Mouse (Mus musculus) testis, postnatal 14 days (tissue): Measurements from ENCODE around the gene Ppp5c.
A peak's percentile ranks its signal among the peaks of the same experiment; 100 is the strongest.

ENCODE experiments used
- DNase-seq: peaks from one replicate; pipeline ENCODE4 v3.0.0; 2021; ENCODE audit warnings: low spot score

Ppp5c gene

DNA sequence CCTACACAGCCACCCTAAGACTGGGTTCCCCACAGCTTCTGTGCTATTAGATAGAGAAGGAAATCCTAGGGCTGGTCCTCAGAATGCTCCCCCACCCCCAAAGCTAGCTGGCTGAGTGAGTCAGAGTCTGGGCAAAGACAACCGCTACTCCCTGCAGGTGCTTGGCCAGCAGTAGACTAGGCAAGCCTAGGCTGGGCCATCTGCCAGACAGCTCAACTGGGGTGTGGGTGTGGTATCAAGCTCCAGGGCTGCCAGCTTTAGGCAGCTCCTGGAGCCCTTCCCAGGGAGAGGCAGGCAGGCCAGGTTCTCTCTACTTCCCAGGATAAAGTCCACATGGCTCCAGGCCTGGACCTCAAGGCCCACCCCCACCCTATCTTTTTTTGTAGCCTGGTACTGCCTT, 10.7 kb downstream of the Ppp5c start:
- peak; percentile 85 for DNase-seq

DNA sequence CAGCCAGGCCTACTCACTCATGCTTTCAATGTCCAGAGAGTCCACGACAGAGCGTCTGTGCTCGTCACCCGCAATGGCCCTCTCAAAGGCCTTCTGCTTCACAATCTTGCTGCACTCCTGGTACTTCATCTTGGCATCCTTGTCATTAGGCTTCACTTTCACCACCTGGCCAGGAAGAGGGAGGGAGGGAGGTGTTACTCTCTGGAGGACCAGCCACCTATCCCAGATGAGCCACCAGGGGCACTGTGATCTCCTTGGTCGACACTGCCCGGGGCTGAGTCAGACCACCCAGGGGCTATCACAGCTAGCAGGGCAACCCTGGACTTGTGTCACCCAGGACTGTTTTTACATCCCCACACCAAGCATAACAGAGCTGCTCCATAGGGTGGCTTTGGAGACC, 12.3 kb downstream of the Ppp5c start:
- DNase-seq = no peak

DNA sequence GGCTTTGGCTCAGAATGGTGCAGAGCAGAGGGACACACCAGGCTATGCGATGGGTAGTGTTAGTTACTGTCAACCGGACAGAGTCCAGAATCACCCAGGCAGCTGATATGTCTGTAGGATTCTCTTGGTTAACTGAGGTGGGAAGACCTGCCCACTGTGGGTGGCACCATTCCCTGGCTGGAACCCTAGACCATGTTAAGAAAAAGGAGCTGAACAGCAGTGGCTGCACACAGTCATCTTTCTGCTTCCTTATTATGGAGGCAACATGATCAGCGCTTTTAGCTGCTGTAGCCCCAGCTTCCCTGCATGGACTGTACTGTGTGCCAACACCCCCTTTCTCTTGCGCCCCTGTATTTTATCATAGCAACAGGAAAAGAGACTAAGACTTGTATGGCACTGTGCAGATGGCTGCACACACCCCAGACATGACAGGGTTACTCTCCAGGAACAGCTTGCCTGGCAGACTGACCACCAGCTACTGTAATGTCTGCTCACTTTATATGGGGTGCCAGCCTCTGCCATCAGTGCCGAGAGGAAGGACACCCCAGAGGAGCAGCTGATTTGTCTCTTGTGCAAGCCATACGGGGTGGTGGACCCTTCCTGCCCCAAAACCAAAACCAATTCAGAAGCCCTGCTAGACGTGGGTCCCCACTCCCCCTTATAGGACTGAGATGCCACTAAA, 15.7 kb downstream of the Ppp5c start:
- no peak for DNase-seq

DNA sequence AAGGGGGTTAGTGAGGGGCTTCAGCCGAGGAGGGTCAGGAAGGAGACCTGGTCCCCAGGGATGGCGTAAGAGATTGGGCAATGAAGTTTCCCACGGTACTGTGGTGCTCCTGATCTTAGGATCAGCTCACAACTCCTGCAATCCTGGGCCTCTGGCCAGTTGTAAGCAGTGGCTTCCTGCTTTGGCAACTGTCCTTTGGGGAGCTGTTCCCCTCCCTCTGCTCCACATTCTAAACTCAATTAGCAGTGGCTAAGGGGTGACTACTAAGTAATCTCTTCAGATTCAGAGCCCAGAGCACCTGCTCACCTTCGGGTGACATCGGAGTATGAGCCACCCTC, 17.7 kb downstream of the Ppp5c start:
- DNase-seq = no peak

DNA sequence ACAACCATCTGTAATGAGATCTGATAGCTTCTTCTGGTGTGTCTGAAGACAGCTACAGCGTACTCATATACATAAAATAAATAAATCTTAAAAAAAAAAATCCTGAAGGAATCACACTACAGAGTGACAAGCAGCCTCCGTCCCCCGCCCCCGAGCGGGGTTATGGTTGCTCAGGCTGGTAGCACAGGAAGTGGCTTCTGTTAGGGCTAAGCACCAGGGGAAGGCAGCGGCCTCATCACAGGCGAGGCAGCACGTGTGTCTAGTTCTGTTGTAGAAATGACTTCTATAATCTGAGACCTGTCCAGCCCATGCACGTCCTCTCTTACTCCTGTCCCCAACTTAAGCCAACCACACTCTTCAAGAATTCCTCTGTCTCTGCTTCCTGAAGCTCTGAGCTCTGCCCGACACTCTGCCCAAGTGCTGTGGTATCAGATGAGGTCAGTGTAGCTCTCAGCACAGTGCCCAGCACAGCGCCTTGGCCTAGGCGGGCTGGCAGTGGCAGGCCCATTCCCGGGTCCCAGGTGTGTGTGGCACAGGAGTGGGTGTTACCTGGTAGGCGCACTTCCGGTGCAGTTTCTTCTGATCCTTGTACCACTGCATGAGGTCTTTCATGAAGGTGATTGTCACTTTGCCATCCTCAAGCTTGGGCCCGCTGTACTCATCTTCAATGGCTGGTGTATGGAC, 18.3 kb downstream of the Ppp5c start:
- no peak for DNase-seq

DNA sequence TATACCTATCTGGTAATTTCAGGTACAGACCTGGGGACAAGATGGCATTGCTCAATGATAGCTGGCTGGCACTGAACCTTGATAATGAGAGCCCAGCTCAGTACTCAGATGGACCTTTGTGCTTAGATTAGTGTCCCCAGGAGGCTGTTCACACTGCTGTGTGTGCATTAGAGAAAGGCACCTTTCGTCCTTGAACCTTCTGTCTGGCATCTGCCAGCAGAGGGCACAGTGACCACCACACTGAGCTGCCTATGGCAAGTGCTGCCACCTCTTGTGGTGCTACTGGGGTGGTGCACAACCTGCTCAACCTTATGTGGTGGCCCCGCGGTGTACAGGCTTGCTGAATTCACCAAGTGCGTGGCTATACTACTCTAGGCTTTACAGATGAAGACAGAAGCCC, 20.4 kb downstream of the Ppp5c start:
- no peak for DNase-seq

DNA sequence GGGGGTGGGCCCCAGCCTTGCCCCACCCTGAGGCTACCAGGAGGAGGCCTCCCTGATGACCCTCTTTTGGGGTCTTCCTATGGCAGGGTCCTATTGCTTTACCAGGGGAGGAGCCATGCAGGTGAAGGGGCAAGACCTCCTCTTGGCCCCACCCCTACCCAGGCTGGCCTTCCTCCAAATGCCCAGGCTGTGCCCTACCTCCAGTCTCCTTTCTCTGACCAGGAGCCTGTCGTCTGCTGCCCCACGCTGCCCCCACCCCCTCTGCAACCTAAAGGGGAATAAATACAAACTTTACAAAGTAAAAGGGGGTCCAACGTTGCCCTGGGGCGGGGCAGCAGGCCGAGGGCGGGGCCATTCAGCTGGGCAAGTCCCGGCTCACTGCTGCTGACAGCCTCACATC, 23.0 kb downstream of the Ppp5c start:
- no peak for DNase-seq

DNA sequence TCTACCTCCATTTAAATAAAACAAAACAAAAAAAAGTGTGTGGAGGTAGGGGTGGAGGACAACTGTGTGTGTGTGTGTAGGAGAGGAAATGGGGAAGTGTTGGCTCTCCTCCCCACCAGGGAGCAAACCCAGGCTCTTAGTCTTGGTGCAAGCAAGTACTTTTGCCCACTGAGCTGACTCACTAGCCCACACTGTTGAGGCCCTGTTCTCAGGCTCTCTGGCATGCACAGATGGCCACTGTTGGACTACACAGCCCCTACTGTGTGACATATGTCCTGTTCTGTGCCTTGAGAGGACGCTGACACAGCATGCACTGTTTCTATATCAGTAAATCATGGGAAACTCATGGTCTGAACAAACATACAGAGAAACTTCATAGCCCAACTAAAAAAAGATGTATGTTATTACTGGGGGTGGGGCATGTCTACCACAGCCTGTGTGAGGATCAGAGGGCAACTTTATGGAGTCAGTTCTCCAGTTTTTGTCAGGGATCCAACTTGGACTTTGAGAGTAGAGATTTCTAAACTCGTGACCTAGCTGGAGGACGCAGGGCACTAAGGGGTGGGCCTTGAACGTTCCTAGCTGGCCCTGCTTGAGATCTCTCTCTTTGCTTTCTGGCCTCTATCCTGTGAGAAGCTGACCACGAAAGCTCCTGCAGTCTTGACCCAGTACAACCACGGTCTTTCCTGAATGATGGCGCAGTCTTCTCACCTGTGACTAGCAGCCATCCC, 24.3 kb downstream of the Ppp5c start:
- DNase-seq = no peak

DNA sequence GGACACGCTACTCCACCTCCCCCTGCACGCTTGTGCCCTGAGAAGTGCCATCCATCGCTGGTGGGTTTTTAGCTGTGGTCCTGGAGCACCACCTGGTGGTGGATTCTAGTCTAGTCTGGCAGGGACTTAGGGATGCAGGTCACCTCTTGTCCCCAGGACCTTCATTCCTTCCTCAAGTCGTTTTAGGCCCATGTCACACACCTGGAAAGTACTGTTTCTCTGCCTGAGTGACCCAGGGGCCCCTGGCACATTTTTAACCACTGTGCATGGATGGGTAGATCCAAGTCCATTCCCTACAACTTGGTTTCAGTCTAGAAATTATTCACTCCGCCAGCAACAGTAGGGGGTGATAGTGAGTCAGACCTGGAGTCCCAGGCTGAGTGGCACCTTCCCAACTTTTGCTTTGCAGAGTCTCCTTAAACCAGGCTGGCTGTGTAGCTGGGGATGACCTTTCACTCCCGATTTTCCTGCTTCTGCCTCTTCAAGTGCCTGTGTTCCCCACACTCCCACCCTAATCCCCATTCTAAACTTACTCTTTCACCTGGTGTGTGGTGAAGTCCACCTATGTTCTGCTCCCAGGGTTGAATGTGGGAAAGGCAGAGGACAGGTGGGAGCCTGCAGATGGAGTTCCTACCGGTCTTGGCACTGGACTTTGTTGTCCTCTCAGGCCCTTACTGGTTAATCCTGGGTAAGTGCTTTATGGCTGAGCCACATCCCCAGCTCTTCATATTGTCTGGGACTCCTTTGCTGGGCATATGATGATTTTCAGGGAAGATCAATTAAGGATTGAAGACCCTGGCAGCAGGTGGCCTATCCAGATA, 25.1 kb downstream of the Ppp5c start:
- no peak for DNase-seq

DNA sequence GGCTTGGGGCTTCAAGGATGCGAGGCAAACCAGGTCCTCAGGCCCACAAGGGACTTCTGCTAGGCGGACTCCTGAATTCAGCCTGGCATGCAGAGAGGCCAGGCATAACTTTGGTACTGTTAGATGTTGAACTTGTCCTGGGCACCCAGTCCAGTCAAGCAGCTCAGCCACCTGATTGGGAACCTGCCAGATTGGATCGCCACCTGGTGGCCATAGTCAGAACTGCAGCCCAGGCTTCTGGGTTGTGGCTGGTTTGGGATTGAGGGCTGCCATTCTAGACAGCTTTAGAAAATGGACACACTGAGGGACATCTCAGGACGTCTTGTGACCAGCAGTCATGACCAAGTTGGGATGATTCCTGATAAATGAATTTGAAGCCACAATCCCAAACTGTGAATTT, 28.1 kb downstream of the Ppp5c start:
- peak; percentile 72 for DNase-seq

DNA sequence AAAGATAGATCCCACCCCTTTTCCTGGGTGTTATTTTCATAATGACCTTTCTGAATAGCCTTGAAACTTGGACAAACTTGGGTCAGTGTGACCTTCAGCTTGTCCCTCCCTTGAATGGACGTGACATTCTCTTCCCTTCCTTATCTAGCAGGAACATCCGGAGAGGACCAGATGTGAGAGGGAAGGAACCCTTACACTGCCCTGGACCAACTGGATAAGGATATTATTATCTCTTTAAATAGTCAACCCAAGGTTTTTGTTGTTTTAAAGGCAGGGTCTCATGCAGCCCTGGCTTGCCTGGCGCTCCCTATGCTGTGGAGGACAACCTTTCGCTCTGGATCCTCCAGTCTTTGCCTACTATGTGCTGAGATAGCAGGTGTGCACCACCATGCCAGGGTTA, 28.5 kb downstream of the Ppp5c start:
- no peak for DNase-seq

DNA sequence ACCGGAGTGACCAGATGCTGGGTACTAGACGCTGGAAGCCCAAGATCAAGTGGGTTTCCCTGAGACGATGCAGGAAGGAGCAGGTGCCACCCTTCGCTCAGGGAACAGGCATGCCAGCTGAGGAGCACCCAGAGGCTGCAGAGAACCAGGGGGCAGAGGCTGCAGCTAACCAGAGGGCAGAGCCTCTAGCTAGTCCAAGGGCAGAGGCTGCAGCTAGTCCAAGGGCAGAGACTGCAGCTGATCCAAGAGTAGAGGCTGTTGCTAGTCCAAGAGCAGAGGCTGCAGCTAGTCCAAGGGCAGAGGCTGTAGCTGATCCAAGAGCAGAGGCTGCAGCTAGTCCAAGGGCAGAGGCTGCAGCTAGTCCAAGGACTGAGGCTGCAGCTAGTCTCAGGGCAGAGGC, 32.4 kb downstream of the Ppp5c start:
- no peak for DNase-seq

DNA sequence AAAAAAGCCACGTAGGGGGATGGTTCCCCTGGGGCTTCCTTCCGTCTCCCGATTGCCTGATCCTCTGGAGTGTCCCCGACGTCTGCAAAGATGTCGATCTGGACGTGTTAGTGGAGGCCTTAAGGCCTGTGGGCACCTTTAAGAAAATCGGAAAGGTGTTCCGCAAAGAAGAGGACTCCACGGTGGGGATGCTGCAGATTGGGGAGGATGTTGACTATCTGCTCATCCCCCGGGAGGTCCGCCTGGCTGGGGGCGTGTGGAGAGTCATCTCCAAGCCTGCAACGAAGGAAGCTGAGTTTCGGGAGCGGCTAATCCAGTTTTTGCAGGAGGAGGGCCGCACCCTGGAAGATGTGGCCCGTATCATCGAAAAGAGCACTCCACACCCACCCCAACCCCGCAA, 33.3 kb downstream of the Ppp5c start:
- no peak for DNase-seq

DNA sequence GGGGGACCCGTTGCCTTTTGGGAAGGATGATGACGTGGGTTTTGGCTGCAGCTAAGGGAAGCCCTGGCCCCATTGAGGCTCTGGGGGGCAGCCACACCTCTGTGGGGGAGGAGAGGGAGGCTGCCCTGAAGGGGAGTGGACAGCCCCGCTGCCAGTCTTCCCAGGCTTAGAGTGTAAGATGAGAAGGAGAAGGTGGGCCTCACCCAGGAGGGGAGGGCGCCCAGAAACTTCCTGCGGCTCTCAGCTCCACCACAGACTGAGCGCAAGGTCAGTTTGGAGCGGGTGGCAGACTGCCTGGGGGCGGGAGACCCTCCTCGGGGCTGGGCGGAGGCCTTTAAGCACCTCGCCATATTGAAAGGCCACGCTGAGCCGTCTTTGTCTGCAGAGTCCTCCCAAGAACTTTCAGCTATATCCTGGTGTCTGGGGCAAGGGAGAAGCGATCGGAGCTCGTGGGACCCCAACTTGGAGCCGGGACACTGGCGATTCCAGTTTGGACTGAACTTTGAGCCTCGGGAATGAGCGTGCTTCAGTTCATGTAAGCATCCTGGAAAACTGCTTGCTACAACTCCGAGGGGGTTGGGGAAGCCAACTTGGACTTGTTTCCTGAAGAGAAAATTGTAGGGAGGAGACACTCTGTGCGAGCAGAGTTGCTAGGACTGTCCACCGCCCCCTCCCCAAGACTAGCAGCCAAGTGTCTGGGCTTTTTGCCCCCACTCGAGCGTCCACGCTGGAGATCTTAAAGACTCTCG, 33.9 kb downstream of the Ppp5c start:
- peak; percentile 85 for DNase-seq

DNA sequence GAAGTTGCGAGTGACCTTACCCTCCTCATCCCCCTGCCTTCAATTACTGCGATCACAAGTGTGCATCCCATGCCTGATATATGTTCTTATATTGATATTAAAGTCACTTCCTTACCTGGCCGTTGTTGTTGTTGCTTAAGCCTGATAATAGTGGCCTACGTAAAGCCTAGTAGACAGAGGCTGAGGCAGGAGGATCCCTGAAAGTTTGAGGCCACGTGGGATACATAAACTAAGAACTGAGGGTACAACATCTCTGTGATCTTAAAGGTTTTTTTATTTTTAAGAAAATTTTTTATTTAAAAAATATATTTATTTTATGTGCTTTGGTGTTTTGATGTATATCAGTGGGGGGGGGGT, 35.3 kb downstream of the Ppp5c start, which contains the start of gene Ccdc8:
Gene Ccdc8 (plus strand): TSS at position 258 of the 357 bp plus-strand sequence.
- DNase-seq = no peak

DNA sequence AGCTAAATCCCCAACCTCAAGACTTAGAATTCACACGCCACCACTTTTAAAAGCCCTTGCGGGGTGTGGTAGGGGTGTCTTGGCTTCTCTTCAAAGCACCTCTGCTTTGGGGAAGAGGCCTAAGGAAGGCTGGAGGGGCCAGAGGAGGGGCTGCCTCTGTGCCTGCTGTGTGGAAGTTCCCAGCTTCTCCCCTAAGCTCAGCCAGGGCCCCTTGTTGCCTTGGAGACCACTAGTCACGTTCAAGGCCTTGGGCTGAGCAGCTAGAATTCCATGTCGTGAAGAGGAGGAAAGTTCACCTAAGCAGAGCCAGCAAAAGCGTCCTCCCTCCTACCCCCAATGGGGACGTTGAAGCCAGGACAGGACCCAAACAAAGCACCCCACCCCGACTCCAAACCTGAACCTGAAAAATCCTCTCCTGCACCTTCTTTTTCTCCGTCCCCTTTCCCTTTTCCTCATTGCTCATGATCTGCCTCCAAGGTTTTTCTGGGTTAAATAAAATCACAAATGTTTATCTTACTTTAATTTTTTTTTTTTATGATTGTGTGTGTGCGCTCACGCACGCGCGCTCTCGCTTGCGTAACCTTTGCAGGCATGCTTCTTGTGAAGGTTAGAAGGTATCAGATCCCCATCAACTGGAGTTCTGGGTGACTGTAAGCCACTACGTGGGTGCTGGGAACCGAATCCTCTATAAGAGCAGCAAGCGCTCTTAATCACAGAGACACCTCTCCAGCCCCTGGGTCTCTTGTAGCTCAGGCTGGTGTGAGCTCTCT, 35.9 kb downstream of the Ppp5c start:
- DNase-seq = peak; percentile 49

DNA sequence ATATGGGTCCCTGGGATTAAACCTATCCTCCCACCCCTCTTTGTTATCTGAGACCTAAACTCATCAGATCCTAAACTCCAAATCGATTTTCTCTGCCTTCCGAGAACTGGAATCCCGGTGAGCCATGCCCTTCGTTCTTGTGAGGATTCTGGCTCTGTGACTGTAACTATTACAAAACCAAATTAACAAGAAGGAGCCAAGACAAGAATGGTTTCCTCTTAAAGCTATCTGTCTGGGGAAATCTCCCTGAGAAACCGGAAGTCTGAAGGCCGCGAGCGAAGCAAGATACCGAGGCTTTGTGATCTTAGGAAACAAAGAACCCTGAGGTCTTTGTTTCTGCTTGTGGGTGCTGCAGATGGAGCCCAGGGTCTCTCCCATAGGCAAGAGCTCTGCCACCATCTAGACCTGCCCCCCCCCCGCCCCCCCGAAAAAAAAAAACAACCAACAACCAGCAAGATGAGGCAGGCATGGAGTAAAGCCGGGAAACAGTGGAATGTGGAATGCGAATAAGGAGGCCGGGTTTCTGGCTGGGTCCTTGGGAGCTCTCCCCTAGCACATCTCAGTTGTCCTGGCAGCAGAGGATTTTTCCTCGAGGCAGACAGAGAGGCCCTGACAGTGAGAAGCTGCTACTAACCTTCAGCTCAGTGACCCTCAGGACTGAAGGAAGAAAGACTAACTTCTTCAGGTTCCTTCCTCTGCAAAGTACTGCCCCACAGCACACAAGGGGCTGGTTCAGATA, 37.5 kb downstream of the Ppp5c start:
- no peak for DNase-seq

DNA sequence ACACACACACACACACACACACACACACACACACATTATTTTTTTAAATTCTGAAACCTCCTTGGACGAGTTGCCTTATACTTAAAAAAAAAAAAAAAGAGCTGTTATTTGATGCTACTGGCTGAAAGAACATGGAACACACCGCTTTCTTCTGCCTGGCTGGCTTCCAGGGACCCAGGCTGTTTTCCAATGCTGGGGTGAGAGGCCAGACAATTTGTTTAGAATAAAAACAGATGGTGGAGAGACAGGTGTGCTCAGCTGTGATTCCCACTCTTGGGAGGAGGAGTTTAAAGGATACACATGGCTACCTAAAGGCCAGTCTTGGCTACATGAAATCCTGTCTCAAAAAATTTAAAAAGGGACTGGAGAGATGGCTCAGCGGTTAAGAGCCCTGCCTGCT, 39.3 kb downstream of the Ppp5c start:
- DNase-seq = peak; percentile 67

DNA sequence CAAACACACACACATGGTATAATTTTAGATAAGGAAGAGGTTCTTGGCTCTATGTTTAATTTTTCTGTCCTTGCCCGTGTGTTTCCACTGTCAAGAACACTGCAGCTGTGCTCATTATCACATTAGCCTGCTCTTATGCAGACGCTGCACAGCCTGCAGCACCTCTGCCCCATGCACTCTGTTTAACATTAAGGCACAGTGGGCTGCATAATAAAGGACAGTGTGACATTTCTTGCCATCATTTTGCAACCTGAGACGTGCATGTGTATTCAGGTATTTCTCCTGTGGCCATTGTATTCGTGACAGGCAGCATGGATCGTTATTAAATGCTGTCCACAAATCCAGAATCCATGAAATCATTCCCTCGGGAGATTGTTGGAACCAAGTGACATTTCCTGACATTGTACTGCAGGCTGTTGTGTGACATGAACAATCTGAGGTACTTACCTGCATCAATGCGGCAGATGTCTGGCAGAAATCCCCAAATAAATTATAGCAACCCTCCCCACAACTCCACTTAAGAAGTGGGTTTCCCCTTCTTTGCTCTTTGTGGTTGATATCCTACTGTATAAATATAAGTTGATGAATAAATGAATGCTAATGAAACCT, 40.1 kb downstream of the Ppp5c start:
- DNase-seq = no peak
